Mouse (Mus musculus): ENCODE measurements around the gene Mup4. TPM values are rescaled to one million over a fixed set of nuclear protein-coding genes. Genes with fewer than 3 reads are reported as not detected.
"Not testable (repeated sequence)": the region's sequence is repeated elsewhere in the genome, so short reads cannot be mapped to it uniquely, and the experiment has no call there.

The Mup4 gene
- polyA plus RNA-seq (2015; fragmentation: Nextera tagmentation; extraction: Ambion mirVana) = not detected in 2 replicates

DNA sequence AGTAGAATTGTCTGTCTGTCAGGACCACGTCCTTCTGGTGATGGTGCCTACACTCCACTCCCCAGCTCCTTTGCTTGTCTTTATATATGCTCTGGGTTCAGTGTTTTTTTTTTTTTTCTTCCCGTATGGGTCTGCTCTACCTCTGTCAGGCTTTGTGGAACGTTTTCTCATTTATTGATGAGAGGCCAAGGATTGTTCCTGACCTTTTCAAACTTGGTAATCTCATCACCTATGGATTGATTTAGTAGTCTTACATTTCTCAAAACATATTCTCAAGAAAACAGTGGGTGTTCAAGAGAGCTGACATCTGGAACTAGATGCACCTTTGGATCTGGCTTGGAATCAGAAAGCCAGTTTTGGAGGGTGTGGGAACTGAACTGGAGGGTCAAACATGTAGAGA, at the start of gene Mup4:
Gene Mup4 (minus strand): TSS at position 101 of the 400 bp plus-strand sequence.
- Histone ChIP-seq H3K27ac (no peak within 1 kb of the TSS), H3K4me3 (replicated peaks) (no peak within 1 kb of the TSS)
- WGBS = 74% methylated on average over 3 of the region's 3 CpGs

DNA sequence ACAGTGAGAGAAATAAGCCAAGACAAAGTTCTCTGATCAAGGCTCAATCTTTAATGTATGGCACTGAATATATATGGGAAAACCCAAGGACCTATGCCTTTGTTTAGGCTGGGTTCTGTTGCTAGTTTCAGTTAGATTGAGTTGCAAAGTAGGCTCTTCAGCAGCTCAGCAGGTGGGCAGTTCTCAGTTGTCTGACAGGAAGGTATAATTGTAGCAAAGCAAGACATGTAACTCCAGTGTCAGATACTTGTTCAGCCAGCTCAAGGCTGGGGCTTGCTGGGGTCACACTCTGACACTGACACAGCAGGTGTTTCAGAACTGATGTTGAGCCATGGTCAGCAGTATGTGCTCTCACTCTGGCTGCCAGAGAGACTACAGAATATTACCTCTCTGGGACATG, 37.4 kb upstream of the Mup4 start:
- not testable (repeated sequence) for H3K4me1 ChIP-seq; H3K9ac ChIP-seq; H3K36me3 ChIP-seq; H3K9me3 ChIP-seq (replicated peaks); ATAC-seq (replicated peaks; ENCODE audit: low FRiP score); H3K4me2 ChIP-seq; H3K27me3 ChIP-seq; H3K4me3 ChIP-seq (replicated peaks); H3K27ac ChIP-seq

More for the DNA sequence above, at the start of gene Mup4:
- H3K9me3 ChIP-seq (replicated peaks) = no peaks in the 10 kb centered on the region
- H3K4me2 ChIP-seq = no peak within 1 kb of the TSS
- H3K27me3 ChIP-seq = no peaks in the 10 kb centered on the region
- H3K36me3 ChIP-seq = no peaks in the 10 kb centered on the region
- no peak for ATAC-seq (replicated peaks; ENCODE audit: low FRiP score)
- H3K9ac ChIP-seq = no peak within 1 kb of the TSS
- H3K4me1 ChIP-seq = no peaks in the 10 kb centered on the region

DNA sequence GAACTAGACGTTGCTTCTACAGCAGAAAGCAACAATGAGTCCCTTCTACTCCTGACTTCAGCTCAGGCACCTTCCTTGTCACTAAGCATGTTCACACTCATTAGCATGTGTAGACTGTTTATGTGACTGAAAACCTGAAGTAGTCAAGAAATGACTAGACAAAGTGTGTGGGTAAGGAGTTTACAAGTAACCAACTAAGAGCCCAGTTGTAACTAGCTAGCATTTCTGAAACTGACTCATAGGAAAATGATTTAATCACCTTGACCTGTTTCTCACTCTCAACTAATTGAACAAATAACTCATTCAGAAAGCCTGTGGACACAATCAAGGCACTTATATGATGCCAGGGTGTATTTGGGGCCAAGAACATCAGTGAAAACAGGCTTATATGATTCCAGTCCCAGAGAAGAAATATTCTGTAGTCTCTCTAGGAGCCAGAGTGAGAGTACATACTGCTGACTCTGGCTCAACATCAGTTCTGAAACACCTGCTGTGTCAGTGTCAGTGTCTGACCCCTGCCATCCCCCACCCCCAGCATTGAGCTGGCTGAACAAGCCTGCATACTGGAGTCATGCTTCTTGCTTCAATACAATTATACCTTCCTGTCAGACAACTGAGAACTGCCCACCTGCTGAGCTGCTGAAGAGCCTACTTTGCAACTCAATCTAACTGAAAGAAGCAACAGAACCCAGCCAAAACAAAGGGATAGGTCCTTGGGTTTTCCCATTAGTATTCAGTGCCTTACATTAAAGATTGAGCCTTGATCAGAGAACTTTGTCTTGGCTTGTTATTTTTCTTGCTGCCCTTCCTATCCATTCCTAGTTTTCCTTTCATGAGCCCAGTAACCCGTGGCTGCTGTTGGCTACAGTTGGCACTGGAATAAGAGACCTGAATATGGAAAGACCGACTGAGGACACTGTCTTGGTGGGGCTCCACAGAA, 3.2 kb upstream of the Mup4 start, which contains the start of gene Mup6:
Gene Mup6 (plus strand): TSS at position 890 of the 940 bp plus-strand sequence.
- no peak within 1 kb of the TSS for H3K4me3 ChIP-seq (replicated peaks)
- WGBS = 41% methylated on average over 3 of the region's 3 CpGs
- no peak within 1 kb of the TSS for H3K27ac ChIP-seq
- ATAC-seq (replicated peaks; ENCODE audit: low FRiP score) = no peak
- H3K4me2 ChIP-seq = no peak within 1 kb of the TSS
- no peaks in the 10 kb centered on the region for H3K9me3 ChIP-seq (replicated peaks)
- H3K9ac ChIP-seq = no peak within 1 kb of the TSS
- no peaks in the 10 kb centered on the region for H3K4me1 ChIP-seq
- H3K27me3 ChIP-seq = no peaks in the 10 kb centered on the region
- H3K36me3 ChIP-seq = no peaks in the 10 kb centered on the region

DNA sequence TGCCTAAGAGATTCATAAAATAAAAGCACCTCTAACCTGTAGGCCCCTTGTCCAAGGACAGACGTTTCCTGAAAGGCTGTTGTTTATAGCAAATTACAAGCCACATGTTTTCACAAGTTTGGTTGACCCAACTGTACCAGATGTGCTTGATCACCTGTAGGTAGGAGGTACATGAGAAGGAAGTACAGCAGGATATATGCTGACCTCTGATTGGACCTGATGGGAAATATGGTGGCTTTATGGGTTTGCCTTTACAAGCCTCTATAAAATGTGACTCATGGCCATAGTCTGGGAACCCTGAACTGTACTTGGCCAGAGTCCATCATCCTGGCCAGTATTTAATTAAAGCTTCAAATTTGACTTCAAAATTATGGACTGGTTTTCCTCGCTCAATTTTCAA, 23.0 kb downstream of the Mup4 start:
- WGBS = 43% methylated on average over 2 of the region's 2 CpGs
- H3K27ac ChIP-seq = no peak overlapping the region
- H3K9me3 ChIP-seq (replicated peaks) = no peaks in the 10 kb centered on the region
- no peak overlapping the region for H3K9ac ChIP-seq
- no peaks in the 10 kb centered on the region for H3K36me3 ChIP-seq
- H3K27me3 ChIP-seq = no peaks in the 10 kb centered on the region
- no peak overlapping the region for H3K4me2 ChIP-seq
- no peak overlapping the region for H3K4me3 ChIP-seq (replicated peaks)
- ATAC-seq (replicated peaks; ENCODE audit: low FRiP score) = 0 out of 2 replicates have a peak, but pooled peaks have one; percentile 52
- no peaks in the 10 kb centered on the region for H3K4me1 ChIP-seq

DNA sequence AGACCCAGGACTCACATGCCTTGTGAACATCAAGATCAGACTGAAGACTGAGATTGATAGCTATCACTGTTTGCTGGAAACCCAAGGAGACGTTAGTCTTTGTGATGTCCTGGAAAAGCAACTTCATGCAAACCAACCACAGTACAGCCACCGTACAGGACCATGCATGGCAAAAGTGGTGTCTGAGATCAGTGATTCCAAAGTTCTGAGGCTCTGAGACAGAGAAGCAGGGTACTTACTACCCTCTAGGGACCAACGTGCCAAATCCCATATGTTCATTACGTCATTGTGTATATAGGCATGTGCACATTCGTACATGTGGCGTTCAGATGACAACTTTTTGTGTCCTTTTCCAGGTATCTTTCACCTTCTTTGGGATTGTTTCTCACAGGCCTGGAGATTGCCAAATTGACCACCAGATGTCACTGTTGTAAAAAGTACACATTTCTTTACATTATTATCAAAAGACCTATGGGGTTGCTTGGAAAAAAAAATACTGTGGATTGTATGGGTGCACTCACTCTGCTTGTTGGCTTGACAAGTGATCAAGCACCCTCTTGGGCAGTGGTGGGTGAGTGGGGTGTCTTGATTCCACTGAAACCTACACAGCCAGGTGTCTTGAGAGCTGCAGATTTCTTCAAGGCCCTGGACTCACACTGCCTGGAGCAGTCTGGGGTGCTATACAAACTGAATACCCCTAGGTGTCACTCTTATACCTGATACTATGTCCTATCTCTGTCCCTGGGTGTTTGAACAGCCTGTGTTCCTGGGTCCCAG, 27.8 kb downstream of the Mup4 start:
- 51% methylated on average over 6 of the region's 6 CpGs for WGBS
- no peaks in the 10 kb centered on the region for H3K9me3 ChIP-seq (replicated peaks)
- no peak overlapping the region for H3K4me3 ChIP-seq (replicated peaks)
- H3K27me3 ChIP-seq = no peaks in the 10 kb centered on the region
- no peak overlapping the region for H3K4me2 ChIP-seq
- no peak overlapping the region for H3K9ac ChIP-seq
- no peaks in the 10 kb centered on the region for H3K36me3 ChIP-seq
- H3K4me1 ChIP-seq = no peaks in the 10 kb centered on the region
- peak; percentile 88 for ATAC-seq (replicated peaks; ENCODE audit: low FRiP score)
- H3K27ac ChIP-seq = no peak overlapping the region

DNA sequence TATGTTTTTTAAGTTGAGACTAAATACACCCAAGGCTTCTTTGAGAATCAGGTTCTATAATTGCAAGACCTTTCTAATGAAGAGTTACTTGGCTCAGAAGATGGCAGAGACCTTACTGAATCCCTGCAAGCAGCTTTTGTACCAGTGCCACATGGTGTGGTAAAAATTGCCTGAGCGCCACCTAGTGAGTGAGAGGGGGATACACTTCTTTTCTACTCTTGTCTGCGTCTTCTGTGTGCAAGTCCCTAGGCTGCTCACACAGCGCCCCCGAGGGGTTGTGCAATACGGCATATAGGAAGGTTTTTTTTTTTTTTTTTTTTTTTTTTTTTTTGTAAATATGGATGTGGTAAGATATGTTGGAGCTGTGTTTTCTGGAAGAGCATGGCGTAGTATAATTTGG, 32.2 kb downstream of the Mup4 start:
- H3K27ac ChIP-seq = no peak overlapping the region
- 25% methylated on average over 6 of the region's 6 CpGs for WGBS
- no peaks in the 10 kb centered on the region for H3K9me3 ChIP-seq (replicated peaks)
- H3K27me3 ChIP-seq = no peaks in the 10 kb centered on the region
- peak; percentile 73; the same call in 1 of the 2 replicates for ATAC-seq (replicated peaks; ENCODE audit: low FRiP score)
- H3K4me2 ChIP-seq = no peak overlapping the region
- H3K4me1 ChIP-seq = no peaks in the 10 kb centered on the region
- no peak overlapping the region for H3K9ac ChIP-seq
- no peak overlapping the region for H3K4me3 ChIP-seq (replicated peaks)
- no peaks in the 10 kb centered on the region for H3K36me3 ChIP-seq

DNA sequence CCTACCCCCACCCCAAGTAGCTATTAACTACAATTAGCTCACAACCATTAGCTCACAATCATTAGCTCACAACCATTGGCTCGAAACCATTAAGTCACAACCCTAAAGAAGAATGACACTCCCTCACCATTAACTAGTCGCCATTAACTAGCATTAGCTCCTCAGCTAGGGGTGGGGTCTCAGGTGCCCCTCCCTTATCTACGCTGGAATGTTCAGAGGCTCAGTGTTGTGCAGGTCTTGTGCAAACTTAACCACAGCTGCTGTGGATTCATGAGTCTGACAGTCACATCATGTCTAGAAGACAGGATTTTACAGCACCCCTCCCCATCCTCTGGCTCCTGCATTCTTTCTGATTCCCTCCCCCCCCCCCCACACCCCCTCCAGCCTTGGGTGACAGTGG, 32.8 kb downstream of the Mup4 start:
- 0 out of 2 replicates have a peak, but pooled peaks have one; percentile 33 for ATAC-seq (replicated peaks; ENCODE audit: low FRiP score)
- WGBS = 65% methylated on average over 3 of the region's 3 CpGs
- no peak overlapping the region for H3K27ac ChIP-seq
- H3K4me1 ChIP-seq = no peaks in the 10 kb centered on the region
- no peak overlapping the region for H3K9ac ChIP-seq
- H3K9me3 ChIP-seq (replicated peaks) = no peaks in the 10 kb centered on the region
- no peak overlapping the region for H3K4me2 ChIP-seq
- H3K4me3 ChIP-seq (replicated peaks) = no peak overlapping the region
- no peaks in the 10 kb centered on the region for H3K36me3 ChIP-seq
- no peaks in the 10 kb centered on the region for H3K27me3 ChIP-seq

DNA sequence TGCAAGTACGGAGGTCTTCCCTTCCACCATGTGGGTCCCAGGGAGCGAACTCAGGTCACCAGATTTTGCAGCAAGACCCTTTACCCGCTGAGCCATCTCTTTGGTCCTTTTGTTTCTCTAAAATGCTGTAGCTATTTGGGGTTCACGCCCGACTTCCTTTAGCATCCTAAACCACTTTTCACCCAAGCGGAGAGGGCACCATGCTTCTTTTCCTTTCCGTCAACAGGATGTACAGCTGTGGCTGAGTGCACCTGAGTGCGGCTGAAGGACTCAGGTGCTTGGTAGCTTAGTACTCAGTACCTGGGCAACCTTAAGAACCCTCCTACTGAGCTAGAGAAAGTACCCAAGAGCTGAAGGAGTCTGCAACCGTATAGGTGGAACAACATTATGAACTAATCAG, 35.4 kb downstream of the Mup4 start:
- Histone ChIP-seq H3K9me3 (replicated peaks) (no peaks in the 10 kb centered on the region), H3K9ac (no peak overlapping the region), H3K36me3 (no peaks in the 10 kb centered on the region), H3K4me1 (no peaks in the 10 kb centered on the region), H3K4me2 (no peak overlapping the region), H3K4me3 (replicated peaks) (no peak overlapping the region), H3K27ac (no peak overlapping the region), H3K27me3 (no peaks in the 10 kb centered on the region)
- ATAC-seq (replicated peaks; ENCODE audit: low FRiP score) = no peak
- 82% methylated on average over 9 of the region's 9 CpGs for WGBS

DNA sequence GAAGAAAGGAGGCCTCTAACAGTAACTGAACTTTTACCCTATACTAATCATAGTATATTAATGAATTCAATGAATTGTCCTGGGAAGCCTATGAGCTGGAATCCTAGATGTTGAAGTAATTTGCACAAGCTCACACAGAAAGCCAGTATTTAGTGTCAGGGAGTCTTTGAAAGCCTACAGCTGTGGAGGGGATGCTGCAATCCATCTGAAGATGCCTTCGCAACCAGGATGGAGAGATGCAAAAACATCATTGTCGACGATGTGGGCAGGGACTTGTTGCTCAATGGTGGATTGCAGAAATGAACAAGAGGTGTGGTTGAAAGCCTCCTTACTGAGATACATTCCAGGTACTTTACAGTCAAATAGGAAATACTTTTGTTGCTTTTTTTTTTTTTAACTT, 42.5 kb downstream of the Mup4 start:
- Histone ChIP-seq H3K4me1 (peaks cover 11% of the 10 kb centered on the region), H3K27ac (no peak overlapping the region), H3K9me3 (replicated peaks) (no peaks in the 10 kb centered on the region), H3K4me3 (replicated peaks) (no peak overlapping the region), H3K36me3 (no peaks in the 10 kb centered on the region), H3K9ac (no peak overlapping the region), H3K27me3 (peaks cover 21% of the 10 kb centered on the region), H3K4me2 (no peak overlapping the region)
- ATAC-seq (replicated peaks; ENCODE audit: low FRiP score) = no peak
- 86% methylated on average over 3 of the region's 3 CpGs for WGBS

DNA sequence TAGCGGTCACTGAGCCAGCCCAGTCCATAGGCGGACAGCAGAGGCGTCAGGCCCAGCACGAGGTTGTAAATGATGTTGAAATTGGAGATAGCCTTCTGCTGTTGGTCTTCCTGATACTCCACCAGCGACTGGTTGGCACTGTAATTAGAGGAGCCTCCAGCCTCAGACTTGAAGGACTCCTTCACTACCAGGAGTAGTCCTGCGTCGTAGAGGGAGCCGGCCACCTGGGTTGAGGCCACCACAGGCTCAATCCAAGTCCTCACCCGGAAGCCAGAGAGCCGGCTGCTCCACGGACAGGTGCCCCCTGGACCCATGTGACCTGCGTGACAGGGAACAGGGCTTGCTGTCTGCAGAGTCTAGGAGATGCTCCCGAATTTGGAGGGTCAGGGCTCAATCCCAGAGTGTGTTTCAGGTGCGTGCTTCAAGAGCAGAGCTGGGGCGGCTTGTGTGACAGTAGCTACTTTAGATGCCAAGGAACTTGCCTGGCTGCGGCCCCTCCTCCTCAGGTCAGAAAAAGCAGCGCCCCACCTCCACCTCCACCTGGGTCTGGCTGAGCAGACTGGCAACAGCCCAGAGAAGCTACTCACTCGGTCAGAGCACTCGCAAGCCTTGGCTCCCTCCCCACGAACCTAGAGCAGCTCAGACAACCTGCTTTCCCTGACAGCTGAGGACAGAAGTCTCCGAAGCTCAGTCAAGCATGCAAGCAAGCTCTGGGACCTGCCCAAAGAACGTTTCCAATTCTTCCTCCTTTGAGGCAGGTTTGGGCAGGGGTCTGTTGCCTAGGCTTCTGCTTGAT, 45.7 kb downstream of the Mup4 start, which contains the start of gene Slc46a2:
Gene Slc46a2 (minus strand): TSS at position 449 of the 796 bp plus-strand sequence.
- WGBS = 10% methylated on average over 22 of the region's 22 CpGs
- H3K9me3 ChIP-seq (replicated peaks) = no peaks in the 10 kb centered on the region
- H3K4me2 ChIP-seq = peak within 1 kb of the TSS; percentile 49
- ATAC-seq (replicated peaks; ENCODE audit: low FRiP score) = peak; percentile 66
- no peak within 1 kb of the TSS for H3K27ac ChIP-seq
- no peaks in the 10 kb centered on the region for H3K36me3 ChIP-seq
- H3K4me1 ChIP-seq = peaks cover 11% of the 10 kb centered on the region
- H3K9ac ChIP-seq = no peak within 1 kb of the TSS
- peaks cover 21% of the 10 kb centered on the region for H3K27me3 ChIP-seq
- peak within 1 kb of the TSS; percentile 17; the same call in 1 of the 2 replicates for H3K4me3 ChIP-seq (replicated peaks)

DNA sequence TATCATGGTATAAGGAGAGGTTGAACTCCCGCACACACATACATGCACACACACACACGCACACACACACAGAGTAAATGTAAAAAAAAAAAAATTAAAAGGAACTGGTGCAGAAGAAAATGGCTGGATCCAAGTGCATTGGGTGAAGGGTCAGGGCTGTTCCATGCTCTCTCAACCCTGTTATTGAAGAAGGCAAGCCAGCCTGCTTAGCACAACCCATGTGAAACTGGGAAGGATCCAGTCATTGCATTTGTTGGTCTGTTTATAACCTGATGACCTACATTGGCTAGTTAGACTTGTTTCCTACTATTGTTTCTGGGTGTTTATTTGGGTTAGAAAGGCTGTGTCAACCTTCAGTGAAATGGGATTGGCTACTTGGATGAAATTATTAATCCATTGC, 51.7 kb downstream of the Mup4 start:
- WGBS = 90% methylated on average over 2 of the region's 2 CpGs
- ATAC-seq (replicated peaks; ENCODE audit: low FRiP score) = no peak
- Histone ChIP-seq H3K9me3 (replicated peaks) (no peaks in the 10 kb centered on the region), H3K27me3 (0 out of 2 replicates have a peak, but pooled peaks cover 4% of the 10 kb centered on the region), H3K4me2 (no peak overlapping the region), H3K4me3 (replicated peaks) (no peak overlapping the region), H3K27ac (no peak overlapping the region), H3K9ac (no peak overlapping the region), H3K36me3 (no peaks in the 10 kb centered on the region), H3K4me1 (0 out of 2 replicates have a peak, but pooled peaks cover 2% of the 10 kb centered on the region)
